14 mouse cellular contexts compared by ENCODE assay signal in the genomic region with DNA sequence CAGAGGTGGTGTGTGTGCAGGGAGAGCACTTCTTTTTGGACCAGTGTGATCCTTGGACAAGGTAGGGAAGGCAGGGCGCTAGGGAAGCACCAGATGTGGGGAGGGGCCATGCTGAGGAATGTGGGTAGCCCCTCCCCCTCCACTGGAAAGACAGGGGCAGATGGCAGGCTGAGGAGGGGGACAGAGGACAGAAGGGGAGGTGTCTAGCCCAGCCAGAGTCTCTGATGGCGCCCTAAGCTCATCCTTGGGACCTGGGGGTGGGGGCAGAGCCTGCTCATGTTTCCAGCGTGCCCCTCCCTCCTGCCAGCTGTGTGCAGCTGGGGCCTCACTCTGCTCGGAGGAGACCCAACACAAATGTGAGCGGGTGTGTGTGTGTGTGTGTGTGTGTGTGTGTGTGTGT. TPM values are rescaled to one million over a fixed set of nuclear protein-coding genes. Genes with fewer than 3 reads are reported as not detected.
DNase-seq lines count a peak whose midpoint lies in the region; ATAC-seq lines count a peak whose summit lies in the region.
"Had no signal": no experiment of that assay in that cellular context is flagged by ENCODE, and none has a peak within 500 bp of the region (broad histone marks: within the 10 kb centered on the region; RNA-seq: fewer than 3 reads in every experiment).

No protein-coding gene starts in this region.

- ATAC-seq in heart, embryonic 12.5 days (ENCODE audit: insufficient number of reproducible peaks, low FRiP score): no peak
- ATAC-seq in midbrain, embryonic 13.5 days: no peak
- ATAC-seq in embryonic facial prominence, embryonic 15.5 days (ENCODE audit: insufficient number of reproducible peaks, low FRiP score, low TSS enrichment, low read depth): peak; percentile 58
- peak; percentile 56 for ATAC-seq in stomach, embryonic 14.5 days (ENCODE audit: insufficient number of reproducible peaks, insufficient read depth, low FRiP score, low read depth)
- ATAC-seq: CD4-positive, CD25-positive, alpha-beta regulatory T cell, adult 4 months; forebrain, embryonic 13.5 days had no signal

- H3K4me3 ChIP-seq in heart, embryonic 12.5 days: no peak overlapping the region
- H3K4me3 ChIP-seq in midbrain, embryonic 10.5 days: peak overlapping the region; percentile 22
- H3K4me3 ChIP-seq in midbrain, embryonic 13.5 days (replicated peaks): no peak overlapping the region
- no peak overlapping the region for H3K4me3 ChIP-seq in embryonic facial prominence, embryonic 15.5 days (replicated peaks)
- no peak overlapping the region for H3K4me3 ChIP-seq in stomach, embryonic 14.5 days (ENCODE audit: low read depth, low read length)
- H3K4me3 ChIP-seq: forebrain, embryonic 13.5 days had no signal

- no peak overlapping the region for H3K9ac ChIP-seq in heart, embryonic 12.5 days
- no peak overlapping the region for H3K9ac ChIP-seq in midbrain, embryonic 13.5 days (replicated peaks)
- H3K9ac ChIP-seq in embryonic facial prominence, embryonic 15.5 days: no peak overlapping the region
- H3K9ac ChIP-seq in stomach, embryonic 14.5 days (replicated peaks; ENCODE audit: low read depth, low read length): no peak overlapping the region
- H3K9ac ChIP-seq: forebrain, embryonic 13.5 days had no signal

- H3K27ac ChIP-seq in heart, embryonic 12.5 days (ENCODE audit: poor library complexity, severe bottlenecking): no peak overlapping the region
- peak overlapping the region; percentile 91 for H3K27ac ChIP-seq in midbrain, embryonic 10.5 days (replicated peaks)
- no peak overlapping the region for H3K27ac ChIP-seq in midbrain, embryonic 13.5 days
- H3K27ac ChIP-seq in embryonic facial prominence, embryonic 15.5 days (replicated peaks): peak overlapping the region; percentile 61
- H3K27ac ChIP-seq in stomach, embryonic 14.5 days (ENCODE audit: low read length): 0 out of 2 replicates have a peak overlapping the region, but pooled peaks have one; percentile 55

- H3K4me1 ChIP-seq in heart, embryonic 12.5 days (replicated peaks): peaks cover 12% of the 10 kb centered on the region
- H3K4me1 ChIP-seq in midbrain, embryonic 10.5 days: peaks cover 79% of the 10 kb centered on the region
- H3K4me1 ChIP-seq in midbrain, embryonic 13.5 days (replicated peaks): peaks cover 64% of the 10 kb centered on the region
- H3K4me1 ChIP-seq in embryonic facial prominence, embryonic 15.5 days: peaks cover 51% of the 10 kb centered on the region
- peaks cover 40% of the 10 kb centered on the region for H3K4me1 ChIP-seq in stomach, embryonic 14.5 days (ENCODE audit: control insufficient read depth, insufficient read depth, low read length)

- no peaks in the 10 kb centered on the region for H3K36me3 ChIP-seq in heart, embryonic 12.5 days
- H3K36me3 ChIP-seq in midbrain, embryonic 10.5 days: no peaks in the 10 kb centered on the region
- no peaks in the 10 kb centered on the region for H3K36me3 ChIP-seq in midbrain, embryonic 13.5 days
- no peaks in the 10 kb centered on the region for H3K36me3 ChIP-seq in embryonic facial prominence, embryonic 15.5 days
- H3K36me3 ChIP-seq in stomach, embryonic 14.5 days (ENCODE audit: control insufficient read depth, insufficient read depth, low read length): no peaks in the 10 kb centered on the region

- WGBS in heart, embryonic 12.5 days: 14% methylated on average over 5 of the region's 5 CpGs
- WGBS in midbrain, embryonic 10.5 days: 1% methylated on average over 5 of the region's 5 CpGs
- 1% methylated on average over 5 of the region's 5 CpGs for WGBS in midbrain, embryonic 13.5 days
- 6% methylated on average over 5 of the region's 5 CpGs for WGBS in embryonic facial prominence, embryonic 15.5 days
- 3% methylated on average over 5 of the region's 5 CpGs for WGBS in stomach, embryonic 14.5 days

- peaks cover 33% of the 10 kb centered on the region for H3K27me3 ChIP-seq in heart, embryonic 12.5 days (replicated peaks)
- H3K27me3 ChIP-seq in midbrain, embryonic 10.5 days (ENCODE audit: low read depth, poor library complexity, severe bottlenecking): peaks cover 16% of the 10 kb centered on the region
- peaks cover 9% of the 10 kb centered on the region for H3K27me3 ChIP-seq in midbrain, embryonic 13.5 days
- no peaks in the 10 kb centered on the region for H3K27me3 ChIP-seq in embryonic facial prominence, embryonic 15.5 days
- no peaks in the 10 kb centered on the region for H3K27me3 ChIP-seq in stomach, embryonic 14.5 days (ENCODE audit: control insufficient read depth, insufficient read depth, low read length)
- H3K27me3 ChIP-seq: forebrain, embryonic 13.5 days had no signal

- no peak overlapping the region for H3K4me2 ChIP-seq in heart, embryonic 12.5 days
- no peak overlapping the region for H3K4me2 ChIP-seq in midbrain, embryonic 13.5 days (replicated peaks)
- no peak overlapping the region; the same call in 1 of the 2 replicates for H3K4me2 ChIP-seq in embryonic facial prominence, embryonic 15.5 days (replicated peaks)
- H3K4me2 ChIP-seq in stomach, embryonic 14.5 days (replicated peaks; ENCODE audit: low read depth, low read length): no peak overlapping the region
- H3K4me2 ChIP-seq: forebrain, embryonic 13.5 days; liver, embryonic 11.5 days had no signal

- no peaks in the 10 kb centered on the region for H3K9me3 ChIP-seq in heart, embryonic 12.5 days (replicated peaks)
- no peaks in the 10 kb centered on the region for H3K9me3 ChIP-seq in midbrain, embryonic 10.5 days (replicated peaks)
- H3K9me3 ChIP-seq in midbrain, embryonic 13.5 days: no peaks in the 10 kb centered on the region
- no peaks in the 10 kb centered on the region for H3K9me3 ChIP-seq in embryonic facial prominence, embryonic 15.5 days (replicated peaks)
- H3K9me3 ChIP-seq in stomach, embryonic 14.5 days (ENCODE audit: control insufficient read depth, low read depth, low read length): no peaks in the 10 kb centered on the region
- H3K9me3 ChIP-seq: forebrain, embryonic 13.5 days had no signal

- DNase-seq in heart, postnatal 4 days: peak; percentile 70
- DNase-seq in midbrain, embryonic 10.5 days (ENCODE audit: low spot score): peak; percentile 70
- DNase-seq in right cerebral cortex, postnatal 36 days (ENCODE audit: low spot score in 2 of 2): no peak
- no peak for DNase-seq in layer of hippocampus, postnatal 14 days (ENCODE audit: low spot score in 2 of 2)
- DNase-seq: cerebellum, adult 11-12 months had no signal

RNA-seq across cellular contexts. Expression of a gene that starts 16.7 kb away (rescaled TPM):
- not detected for total RNA-seq in heart, postnatal 4 days (2021)
- polyA plus RNA-seq in heart, embryonic 12.5 days (2016; fragmentation: Nextera tagmentation; extraction: Ambion mirVana): 0.31 TPM in 1 of 2 replicates, not detected in the other
- 0.62 and 0.63 TPM in 2 replicates for polyA plus RNA-seq in midbrain, embryonic 10.5 days (2016; fragmentation: Nextera tagmentation; extraction: Ambion mirVana)
- not detected in 2 replicates for polyA plus RNA-seq in midbrain, embryonic 13.5 days (2015; fragmentation: Nextera tagmentation; extraction: Ambion mirVana)
- not detected in 2 replicates for polyA plus RNA-seq in embryonic facial prominence, embryonic 15.5 days (2015; fragmentation: Nextera tagmentation; extraction: Ambion mirVana)
- polyA plus RNA-seq in stomach, embryonic 14.5 days (2014; fragmentation: Nextera tagmentation; extraction: Ambion mirVana): 0.74 TPM in 1 of 2 replicates, not detected in the other
- total RNA-seq in layer of hippocampus, postnatal 14 days (2021): not detected
- total RNA-seq: hematopoietic stem cell, adult 5-6 weeks had no signal
- polyA plus RNA-seq: neural tube, embryonic 14.5 days had no signal

RNA-seq across cellular contexts. Expression of a gene that starts 25.6 kb away (rescaled TPM):
- total RNA-seq in heart, postnatal 4 days (2021): 10 to 100 TPM; 11.6 to 12.1 TPM
- polyA plus RNA-seq in heart, embryonic 12.5 days (2016; fragmentation: Nextera tagmentation; extraction: Ambion mirVana): 2.9 and 4.3 TPM in 2 replicates
- 43.7 and 50.8 TPM in 2 replicates for polyA plus RNA-seq in midbrain, embryonic 10.5 days (2016; fragmentation: Nextera tagmentation; extraction: Ambion mirVana)
- 25.0 and 25.7 TPM in 2 replicates for polyA plus RNA-seq in midbrain, embryonic 13.5 days (2015; fragmentation: Nextera tagmentation; extraction: Ambion mirVana)
- 31.8 and 36.0 TPM in 2 replicates for polyA plus RNA-seq in embryonic facial prominence, embryonic 15.5 days (2015; fragmentation: Nextera tagmentation; extraction: Ambion mirVana)
- polyA plus RNA-seq in stomach, embryonic 14.5 days (2014; fragmentation: Nextera tagmentation; extraction: Ambion mirVana): 22.4 and 25.8 TPM in 2 replicates
- 10 to 100 TPM; 35.8 to 39.7 TPM for total RNA-seq in layer of hippocampus, postnatal 14 days (2021)

Comparison
In these comparisons a context has a peak if more than half of its experiments do, and no peak if none do; other contexts are left out.
1. H3K27ac ChIP-seq: peak in midbrain, embryonic 10.5 days (single experiment), embryonic facial prominence, embryonic 15.5 days (single experiment) and stomach, embryonic 14.5 days (single experiment); none in heart, embryonic 12.5 days (single experiment) and midbrain, embryonic 13.5 days (single experiment).
2. DNase-seq: peak in heart, postnatal 4 days (single experiment) and midbrain, embryonic 10.5 days (single experiment); none in right cerebral cortex, postnatal 36 days (0 of 2) and layer of hippocampus, postnatal 14 days (0 of 2).
3. ATAC-seq: peak in embryonic facial prominence, embryonic 15.5 days (single experiment) and stomach, embryonic 14.5 days (single experiment); none in heart, embryonic 12.5 days (single experiment) and midbrain, embryonic 13.5 days (single experiment).